Mouse (Mus musculus): ENCODE results near the gene Ifitm3.

- TF ChIP-seq CTCF (IDR thresholded peaks at IDR 0.05; ENCODE audit: insufficient read depth, low read length) (peak; percentile 29; the same call in 1 of the 2 replicates), POLR2A (IDR thresholded peaks at IDR 0.05; ENCODE audit: borderline replicate concordance, extremely low read depth, low read depth, low read length) (no peak)
Observed at GRCm38 (mm10) chr7:140991117-140991689, 19.4 kb downstream of the Ifitm3 start.

All from lung, adult 2 months (tissue).